Mouse (Mus musculus): ENCODE measurements around the gene Ciart. TPM values are rescaled to one million over a fixed set of nuclear protein-coding genes. Genes with fewer than 3 reads are reported as not detected.
"Not testable (repeated sequence)": the region's sequence is repeated elsewhere in the genome, so short reads cannot be mapped to it uniquely, and the experiment has no call there.

Ciart gene
- polyA plus RNA-seq, 1 experiment from 2014 or later, result 6.4 TPM

GRCm38 (mm10) chr3:95901616-95902372, 19.7 kb upstream of the Ciart start:
- H3K9me3 ChIP-seq (ENCODE audit: low read depth, low read length), result no peaks in the 10 kb centered on the region
- H3K27ac ChIP-seq (ENCODE audit: low read depth), result no peak overlapping the region
- WGBS, result 54% methylated on average over 9 of the region's 9 CpGs
- no peak overlapping the region for H3K4me3 ChIP-seq (ENCODE audit: low read depth, low read length)
- peaks cover 11% of the 10 kb centered on the region; the same call in 1 of the 2 replicates for H3K36me3 ChIP-seq (ENCODE audit: insufficient read depth)
- DNase-seq, result no peak
- ATAC-seq (ENCODE audit: insufficient read depth), result no peak
- H3K4me2 ChIP-seq, result no peak overlapping the region; the same call in 1 of the 2 replicates
- no peak for TF ChIP-seq CTCF (IDR thresholded peaks at IDR 0.05; ENCODE audit: low read depth)
- H3K4me1 ChIP-seq (ENCODE audit: insufficient read depth), result peaks cover 11% of the 10 kb centered on the region
- H3K27me3 ChIP-seq (ENCODE audit: insufficient read depth, low read length), result no peaks in the 10 kb centered on the region
- no peak overlapping the region; the same call in 1 of the 2 replicates for H3K9ac ChIP-seq

DNA sequence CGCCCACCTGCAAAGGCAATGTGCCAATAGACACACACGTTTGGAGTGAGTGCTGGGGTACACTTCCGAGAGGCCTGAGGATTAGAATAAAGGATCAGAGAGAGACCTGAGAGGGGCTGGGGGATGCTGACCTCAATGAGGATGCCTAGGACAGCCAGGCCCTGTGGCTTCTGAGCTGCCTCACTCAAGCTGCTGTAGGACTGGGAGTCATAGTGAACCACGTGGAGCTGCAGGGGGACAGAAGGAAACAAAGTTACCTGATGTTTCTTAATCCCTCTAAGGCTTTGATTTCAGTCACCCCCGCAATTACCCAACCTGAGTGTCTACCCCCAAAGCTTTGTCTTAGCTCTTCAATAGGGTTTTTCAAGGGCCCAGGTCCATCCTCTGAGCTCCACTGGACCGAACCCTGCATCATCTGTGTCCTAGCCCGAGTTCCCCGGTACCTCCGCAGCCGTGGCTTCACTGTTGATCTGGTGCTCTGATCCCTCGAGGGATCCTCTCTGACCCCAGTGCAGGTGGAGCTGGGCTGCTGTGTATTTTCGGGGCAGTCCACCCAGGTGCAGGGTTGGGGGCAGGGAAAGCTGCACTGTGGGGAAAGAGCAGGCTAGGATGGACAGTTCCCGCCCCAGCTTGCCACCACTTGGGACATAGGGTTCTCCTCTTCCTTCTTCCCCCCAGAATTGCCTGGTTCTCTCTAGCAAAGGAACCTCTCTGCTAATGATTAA, 17.9 kb upstream of the Ciart start:
- ATAC-seq (ENCODE audit: insufficient read depth) (no peak), DNase-seq (no peak)
- Histone ChIP-seq H3K4me1 (ENCODE audit: insufficient read depth) (peaks cover 6% of the 10 kb centered on the region; the same call in 1 of the 2 replicates), H3K27me3 (ENCODE audit: insufficient read depth, low read length) (no peaks in the 10 kb centered on the region), H3K9me3 (ENCODE audit: low read depth, low read length) (no peaks in the 10 kb centered on the region), H3K4me3 (ENCODE audit: low read depth, low read length) (no peak overlapping the region), H3K4me2 (no peak overlapping the region), H3K9ac (no peak overlapping the region), H3K27ac (ENCODE audit: low read depth) (no peak overlapping the region), H3K36me3 (ENCODE audit: insufficient read depth) (peaks cover 19% of the 10 kb centered on the region; the same call in 1 of the 2 replicates)
- 70% methylated on average over 13 of the region's 13 CpGs for WGBS
- no peak for TF ChIP-seq CTCF (IDR thresholded peaks at IDR 0.05; ENCODE audit: low read depth)

GRCm38 (mm10) chr3:95895501-95895900, 13.4 kb upstream of the Ciart start:
- H3K27ac ChIP-seq (ENCODE audit: low read depth); ATAC-seq (ENCODE audit: insufficient read depth); H3K9me3 ChIP-seq (ENCODE audit: low read depth, low read length); H3K4me1 ChIP-seq (ENCODE audit: insufficient read depth); DNase-seq; H3K27me3 ChIP-seq (ENCODE audit: insufficient read depth, low read length); H3K9ac ChIP-seq: not testable (repeated sequence)
- H3K4me3 ChIP-seq (ENCODE audit: low read depth, low read length), result peak overlapping the region; percentile 70; the same call in 1 of the 2 replicates
- H3K36me3 ChIP-seq (ENCODE audit: insufficient read depth), result peaks cover 19% of the 10 kb centered on the region; the same call in 1 of the 2 replicates
- H3K4me2 ChIP-seq, result peak overlapping the region; percentile 76
- WGBS, result 83% methylated on average over 7 of the region's 7 CpGs

- Histone ChIP-seq H3K27ac (ENCODE audit: low read depth) (peak overlapping the region; percentile 86), H3K36me3 (ENCODE audit: insufficient read depth) (peaks cover 19% of the 10 kb centered on the region; the same call in 1 of the 2 replicates), H3K4me3 (ENCODE audit: low read depth, low read length) (peak overlapping the region; percentile 70), H3K27me3 (ENCODE audit: insufficient read depth, low read length) (no peaks in the 10 kb centered on the region), H3K9ac (peak overlapping the region; percentile 77), H3K9me3 (ENCODE audit: low read depth, low read length) (no peaks in the 10 kb centered on the region), H3K4me1 (ENCODE audit: insufficient read depth) (peaks cover 4% of the 10 kb centered on the region; the same call in 1 of the 2 replicates), H3K4me2 (peak overlapping the region; percentile 76)
- no peak for TF ChIP-seq CTCF (IDR thresholded peaks at IDR 0.05; ENCODE audit: low read depth)
- DNase-seq, result peak; percentile 77
- WGBS, result 3% methylated on average over 16 of the region's 16 CpGs
- ATAC-seq (ENCODE audit: insufficient read depth), result peak; percentile 13; the same call in 1 of the 2 replicates
Observed at GRCm38 (mm10) chr3:95894317-95895160, 12.5 kb upstream of the Ciart start.

DNA sequence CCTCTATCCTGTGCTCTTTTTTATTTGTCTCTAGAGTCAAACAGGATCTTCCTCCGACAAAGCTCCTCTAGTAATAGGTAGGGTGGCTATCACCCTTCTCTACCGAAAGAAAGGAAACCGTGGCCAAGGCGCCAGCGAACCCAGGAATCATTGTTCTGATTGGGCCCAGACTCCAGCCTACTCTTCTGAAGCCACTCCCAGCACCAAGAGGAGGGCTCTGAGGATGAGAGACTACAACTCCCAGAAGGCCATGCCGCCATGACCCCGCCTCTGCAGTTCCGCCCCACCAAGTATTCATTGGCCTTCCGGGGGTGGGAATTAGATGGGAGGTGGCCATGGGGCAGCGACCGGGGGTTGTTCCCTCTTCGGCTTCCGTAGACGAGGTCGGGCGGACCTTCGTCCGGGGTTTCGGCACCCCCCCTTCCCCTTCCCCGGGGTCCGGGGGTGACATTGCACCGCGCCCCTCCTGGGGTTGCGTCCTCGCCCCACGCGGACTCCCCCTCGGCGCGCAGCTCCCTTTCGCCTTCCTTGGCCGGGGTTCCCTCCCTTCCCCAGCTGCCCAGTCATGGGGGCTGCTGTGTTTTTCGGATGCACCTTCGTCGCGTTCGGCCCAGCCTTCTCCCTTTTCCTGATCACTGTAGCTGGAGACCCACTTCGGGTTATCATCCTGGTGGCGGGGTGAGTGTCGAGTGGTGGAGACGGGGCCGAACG, 11.7 kb upstream of the Ciart start, which contains the start of gene Aph1a:
Gene Aph1a, plus strand, starts transcription at position 364 of the 711 bp plus-strand sequence.
- peak; percentile 98 for ATAC-seq (ENCODE audit: insufficient read depth)
- Histone ChIP-seq H3K4me3 (ENCODE audit: low read depth, low read length) (peak within 1 kb of the TSS; percentile 70), H3K4me2 (peak within 1 kb of the TSS; percentile 76), H3K36me3 (ENCODE audit: insufficient read depth) (peaks cover 19% of the 10 kb centered on the region; the same call in 1 of the 2 replicates), H3K9ac (peak within 1 kb of the TSS; percentile 77), H3K27ac (ENCODE audit: low read depth) (peak within 1 kb of the TSS; percentile 94)
- H3K27me3 ChIP-seq (ENCODE audit: insufficient read depth, low read length); H3K9me3 ChIP-seq (ENCODE audit: low read depth, low read length); H3K4me1 ChIP-seq (ENCODE audit: insufficient read depth): not testable (repeated sequence)
- 0% methylated on average over 25 of the region's 43 CpGs for WGBS
- peak; percentile 97 for DNase-seq

DNA sequence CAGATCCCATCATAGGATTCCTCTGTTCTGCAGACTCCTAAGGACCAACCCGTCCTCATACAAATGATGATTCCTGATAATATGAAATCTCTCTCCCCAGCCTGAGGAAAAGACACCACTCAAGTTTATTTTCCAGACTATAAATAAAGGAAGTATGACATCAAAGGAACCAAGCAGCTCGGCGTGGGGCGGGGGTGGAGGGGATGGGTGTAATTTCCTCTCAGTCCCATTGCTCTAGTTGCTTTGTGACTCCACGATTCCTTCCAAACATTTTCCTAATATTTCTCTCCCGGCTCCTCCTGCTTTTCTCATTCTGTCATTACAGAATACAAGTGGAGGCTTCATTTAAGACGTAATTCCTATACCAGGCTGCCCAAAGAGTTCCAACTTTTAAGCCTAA, 11.1 kb upstream of the Ciart start:
- Histone ChIP-seq H3K27ac (ENCODE audit: low read depth) (peak overlapping the region; percentile 94), H3K4me2 (peak overlapping the region; percentile 76), H3K9ac (peak overlapping the region; percentile 27; the same call in 1 of the 2 replicates), H3K27me3 (ENCODE audit: insufficient read depth, low read length) (no peaks in the 10 kb centered on the region), H3K4me1 (ENCODE audit: insufficient read depth) (peaks cover 4% of the 10 kb centered on the region; the same call in 1 of the 2 replicates), H3K36me3 (ENCODE audit: insufficient read depth) (peaks cover 16% of the 10 kb centered on the region; the same call in 1 of the 2 replicates), H3K9me3 (ENCODE audit: low read depth, low read length) (no peaks in the 10 kb centered on the region), H3K4me3 (ENCODE audit: low read depth, low read length) (peak overlapping the region; percentile 70)
- no peak for DNase-seq
- ATAC-seq (ENCODE audit: insufficient read depth), result peak; percentile 9; the same call in 1 of the 2 replicates
- 9% methylated on average over 7 of the region's 7 CpGs for WGBS
- no peak for TF ChIP-seq CTCF (IDR thresholded peaks at IDR 0.05; ENCODE audit: low read depth)

Measured in lung, embryonic 14.5 days (tissue).